Mouse (Mus musculus) bone marrow macrophage, adult 2 months (primary cell): ENCODE data around the gene Dmc1.

Source experiments
- CTCF ChIP-seq: IDR thresholded peaks from 2 replicates; pipeline ENCODE4 v1.5.1; 2012; ENCODE audit warnings: low read depth, mild to moderate bottlenecking, low read length, moderate library complexity
- POLR2A ChIP-seq: IDR thresholded peaks from 2 replicates; pipeline ENCODE4 v1.6.1; 2012; ENCODE audit warnings: mild to moderate bottlenecking, low read depth, low read length, borderline replicate concordance

- no peak for TF ChIP-seq CTCF
- no peak for TF ChIP-seq POLR2A
Measured at GRCm38 (mm10) chr15:79562417-79562816, 42.5 kb downstream of the Dmc1 start.
